Mouse (Mus musculus) kidney, postnatal 0 days (tissue): ENCODE results near the gene Sobp. TPM values are rescaled to one million over a fixed set of nuclear protein-coding genes. Genes with fewer than 3 reads are reported as not detected.

Experiments
- ATAC-seq: fragments of 200-750 bp; cut with Nextera tagmentation; replicated peaks from 2 replicates; pipeline ENCODE4 v1.8.0; 2017; ENCODE audit warnings: low read depth, moderate number of reproducible peaks, moderate TSS enrichment, moderate library complexity; ENCODE audit not compliant: low FRiP score
- DNase-seq: peaks from one replicate; pipeline ENCODE4 v3.0.0-alpha.2; 2016; ENCODE audit warnings: low spot score
- H3K27ac ChIP-seq: fragments of 300-500 bp; sonication (generic); 2 replicates; pipeline ENCODE4 v1.5.1; 2014; ENCODE audit warnings: mild to moderate bottlenecking
- H3K27me3 ChIP-seq: fragments of 300-500 bp; sonication (generic); 2 replicates; pipeline ENCODE4 v1.6.1; 2014; ENCODE audit warnings: low read length, mixed read lengths; ENCODE audit not compliant: insufficient read depth
- H3K36me3 ChIP-seq: fragments of 300-500 bp; sonication (generic); 2 replicates; pipeline ENCODE4 v1.6.1; 2014; ENCODE audit warnings: low read length, mixed read lengths; ENCODE audit not compliant: insufficient read depth
- H3K4me1 ChIP-seq: fragments of 300-500 bp; sonication (generic); replicated peaks from 2 replicates; pipeline ENCODE4 v1.6.1; 2014; ENCODE audit warnings: antibody characterized with exemption, low read length, mixed read lengths; ENCODE audit not compliant: insufficient read depth
- H3K4me2 ChIP-seq: fragments of 300-500 bp; sonication (generic); 2 replicates; pipeline ENCODE4 v1.6.1; 2014; ENCODE audit warnings: mild to moderate bottlenecking, low read length, moderate library complexity, mixed read lengths
- H3K4me3 ChIP-seq: fragments of 300-500 bp; sonication (generic); replicated peaks from 2 replicates; pipeline ENCODE4 v1.5.1; 2014; ENCODE audit warnings: low read depth, low read length
- H3K9ac ChIP-seq: fragments of 300-500 bp; sonication (generic); 2 replicates; pipeline ENCODE4 v1.6.1; 2014; ENCODE audit warnings: low read depth, low read length
- H3K9me3 ChIP-seq: fragments of 300-500 bp; sonication (generic); replicated peaks from 2 replicates; pipeline ENCODE4 v1.6.1; 2016; ENCODE audit warnings: low read length, inconsistent platforms, mixed read lengths
- CTCF ChIP-seq: IDR thresholded peaks from 2 replicates; pipeline ENCODE4 v1.5.1; 2016; ENCODE audit warnings: antibody characterized with exemption, low read depth, mild to moderate bottlenecking, moderate library complexity
- WGBS: fragments of 180-500 bp; shearing (Covaris S2); extraction: QIAGEN DNeasy Blood & Tissue Kit; methylation state at CpG from one replicate; pipeline ENCODE4 v1.1.7; 2014; 5-methylcytosine and 5-hydroxymethylcytosine counted together
- polyA plus RNA-seq: library from polyadenylated mRNA; unstranded; fragments of >200 nt; fragmentation: Nextera tagmentation; extraction: Ambion mirVana; gene quantifications from 2 replicates; pipeline ENCODE4 v1.2.1, GENCODE M21; 2015

Gene Sobp
- polyA plus RNA-seq, 1 experiment from 2014 or later = 1.2 TPM

GRCm38 (mm10) chr10:43148456-43148855 is 25.9 kb downstream of the Sobp start:
- no peak for TF ChIP-seq CTCF
- no peak overlapping the region for H3K4me2 ChIP-seq
- H3K27me3 ChIP-seq = no peaks in the 10 kb centered on the region
- no peak overlapping the region for H3K9ac ChIP-seq
- DNase-seq (no peak), ATAC-seq (no peak)
- H3K27ac ChIP-seq = no peak overlapping the region
- WGBS = 83% methylated on average over 11 of the region's 11 CpGs
- H3K4me3 ChIP-seq = no peak overlapping the region
- H3K4me1 ChIP-seq = no peaks in the 10 kb centered on the region
- H3K36me3 ChIP-seq = no peaks in the 10 kb centered on the region
- H3K9me3 ChIP-seq = no peaks in the 10 kb centered on the region

GRCm38 (mm10) chr10:43143173-43143572 is 31.2 kb downstream of the Sobp start:
- Histone ChIP-seq H3K36me3 (no peaks in the 10 kb centered on the region), H3K4me3 (no peak overlapping the region), H3K27ac (no peak overlapping the region), H3K4me1 (no peaks in the 10 kb centered on the region), H3K9ac (no peak overlapping the region), H3K9me3 (no peaks in the 10 kb centered on the region), H3K4me2 (no peak overlapping the region), H3K27me3 (no peaks in the 10 kb centered on the region)
- 79% methylated on average over 9 of the region's 9 CpGs for whole genome bisulfite sequencing
- no peak for ATAC-seq
- no peak for DNase-seq
- no peak for TF ChIP-seq CTCF

- Histone ChIP-seq H3K9me3 (no peaks in the 10 kb centered on the region), H3K36me3 (no peaks in the 10 kb centered on the region), H3K27me3 (no peaks in the 10 kb centered on the region), H3K9ac (no peak overlapping the region), H3K4me2 (no peak overlapping the region), H3K27ac (no peak overlapping the region), H3K4me3 (no peak overlapping the region), H3K4me1 (no peaks in the 10 kb centered on the region)
- no peak for TF ChIP-seq CTCF
- ATAC-seq (no peak), DNase-seq (no peak)
- WGBS = 84% methylated on average over 11 of the region's 11 CpGs
Observed at GRCm38 (mm10) chr10:43134027-43134426, 40.3 kb downstream of the Sobp start.

GRCm38 (mm10) chr10:43128750-43129149 is 45.6 kb downstream of the Sobp start:
- H3K36me3 ChIP-seq = no peaks in the 10 kb centered on the region
- H3K9ac ChIP-seq = no peak overlapping the region
- no peaks in the 10 kb centered on the region for H3K4me1 ChIP-seq
- no peak overlapping the region for H3K27ac ChIP-seq
- H3K9me3 ChIP-seq = no peaks in the 10 kb centered on the region
- 72% methylated on average over 3 of the region's 3 CpGs for WGBS
- no peaks in the 10 kb centered on the region for H3K27me3 ChIP-seq
- TF ChIP-seq CTCF = no peak
- ATAC-seq = no peak
- DNase-seq = no peak
- no peak overlapping the region for H3K4me2 ChIP-seq
- no peak overlapping the region for H3K4me3 ChIP-seq

GRCm38 (mm10) chr10:43124561-43124960 is 49.8 kb downstream of the Sobp start:
- Histone ChIP-seq H3K4me3 (no peak overlapping the region), H3K9ac (no peak overlapping the region), H3K27me3 (no peaks in the 10 kb centered on the region), H3K27ac (no peak overlapping the region), H3K36me3 (no peaks in the 10 kb centered on the region), H3K4me2 (no peak overlapping the region), H3K4me1 (no peaks in the 10 kb centered on the region), H3K9me3 (no peaks in the 10 kb centered on the region)
- 77% methylated on average over 7 of the region's 7 CpGs for WGBS
- ATAC-seq (no peak), DNase-seq (no peak)
- no peak for TF ChIP-seq CTCF

- no peak overlapping the region for H3K4me3 ChIP-seq
- no peaks in the 10 kb centered on the region for H3K36me3 ChIP-seq
- no peaks in the 10 kb centered on the region for H3K4me1 ChIP-seq
- no peak overlapping the region for H3K4me2 ChIP-seq
- no peaks in the 10 kb centered on the region for H3K9me3 ChIP-seq
- no peak for TF ChIP-seq CTCF
- no peak overlapping the region for H3K27ac ChIP-seq
- ATAC-seq (no peak), DNase-seq (no peak)
- H3K27me3 ChIP-seq = no peaks in the 10 kb centered on the region
- 77% methylated on average over 4 of the region's 4 CpGs for WGBS
- H3K9ac ChIP-seq = no peak overlapping the region
Observed at GRCm38 (mm10) chr10:43124156-43124555, 50.2 kb downstream of the Sobp start.

- ATAC-seq (no peak), DNase-seq (no peak)
- Histone ChIP-seq H3K4me2 (no peak overlapping the region), H3K9ac (no peak overlapping the region), H3K4me1 (no peaks in the 10 kb centered on the region), H3K9me3 (no peaks in the 10 kb centered on the region), H3K4me3 (no peak overlapping the region), H3K27ac (no peak overlapping the region), H3K27me3 (no peaks in the 10 kb centered on the region), H3K36me3 (no peaks in the 10 kb centered on the region)
- WGBS = 66% methylated on average over 6 of the region's 6 CpGs
- TF ChIP-seq CTCF = no peak
Observed at GRCm38 (mm10) chr10:43123422-43123821, 50.9 kb downstream of the Sobp start.
